In genomic region chr8:90904171-90904706, GRCm38 (mm10) we compare ENCODE assay signal across 18 mouse cellular contexts.
"Had no signal": no experiment of that assay in that cellular context is flagged by ENCODE, and none has a peak within 500 bp of the region (broad histone marks: within the 10 kb centered on the region; RNA-seq: fewer than 3 reads in every experiment).

No protein-coding gene starts in this region.

- H3K4me1 ChIP-seq: lung, embryonic 15.5 days had no signal

- DNase-seq: kidney, adult 8-10 months; kidney, postnatal 10 days; kidney, postnatal 36 days; left cerebral cortex, postnatal 4 days; lung, adult 18-20 months; lung, postnatal 10 days; lung, postnatal 36 days; thymus, postnatal 25 days had no signal

- H3K4me2 ChIP-seq: kidney, embryonic 15.5 days; limb, embryonic 12.5 days; limb, embryonic 15.5 days; liver, embryonic 11.5 days; liver, embryonic 15.5 days; lung, embryonic 15.5 days; midbrain, embryonic 11.5 days; midbrain, embryonic 15.5 days; neural tube, embryonic 13.5 days had no signal

- H3K9me3 ChIP-seq: kidney, embryonic 15.5 days; limb, embryonic 12.5 days; limb, embryonic 15.5 days; liver, embryonic 15.5 days; lung, embryonic 15.5 days; megakaryocyte, embryonic 14.5 days; midbrain, embryonic 15.5 days; neural tube, embryonic 13.5 days had no signal

- ATAC-seq: midbrain, embryonic 15.5 days had no signal

- H3K27ac ChIP-seq: kidney, embryonic 15.5 days; limb, embryonic 12.5 days; limb, embryonic 15.5 days; liver, embryonic 15.5 days; lung, embryonic 15.5 days; midbrain, embryonic 15.5 days; neural tube, embryonic 13.5 days had no signal

- H3K4me3 ChIP-seq: kidney, embryonic 15.5 days; limb, embryonic 12.5 days; limb, embryonic 15.5 days; liver, embryonic 15.5 days; lung, embryonic 15.5 days; megakaryocyte, embryonic 14.5 days; midbrain, embryonic 15.5 days; neural tube, embryonic 13.5 days had no signal

- H3K36me3 ChIP-seq: kidney, embryonic 15.5 days; limb, embryonic 12.5 days; limb, embryonic 15.5 days; liver, embryonic 15.5 days; lung, embryonic 15.5 days; midbrain, embryonic 15.5 days; neural tube, embryonic 13.5 days had no signal

- H3K27me3 ChIP-seq: limb, embryonic 12.5 days; limb, embryonic 15.5 days; lung, embryonic 15.5 days; megakaryocyte, embryonic 14.5 days; midbrain, embryonic 15.5 days; neural tube, embryonic 13.5 days had no signal

- H3K9ac ChIP-seq: kidney, embryonic 15.5 days; limb, embryonic 12.5 days; limb, embryonic 15.5 days; liver, embryonic 15.5 days; lung, embryonic 15.5 days; midbrain, embryonic 15.5 days; neural tube, embryonic 13.5 days had no signal
